Comparison of ENCODE assay signal across 15 mouse cellular contexts in the genomic region with DNA sequence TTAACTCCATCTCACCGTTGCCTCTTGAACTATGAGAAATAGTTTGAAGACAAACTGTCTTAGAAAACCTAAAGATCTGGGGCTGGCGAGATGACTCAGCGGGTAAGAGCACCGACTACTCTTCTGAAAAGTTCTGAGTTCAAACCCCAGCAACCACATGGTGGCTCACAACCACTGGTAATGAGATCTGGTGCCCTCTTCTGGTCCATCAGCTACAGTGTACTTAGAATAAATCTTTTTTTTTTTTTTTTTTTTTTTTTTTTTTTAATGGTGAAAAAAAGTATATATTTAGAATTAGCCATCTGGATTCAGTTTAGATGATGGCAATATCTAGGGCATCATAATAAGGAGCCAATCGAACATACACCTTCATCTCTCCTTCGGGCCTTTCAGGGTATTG.
"Had no signal": no experiment of that assay in that cellular context is flagged by ENCODE, and none has a peak within 500 bp of the region (broad histone marks: within the 10 kb centered on the region; RNA-seq: fewer than 3 reads in every experiment).

No protein-coding gene starts in this region.

- H3K4me2 ChIP-seq: limb, embryonic 15.5 days; liver, embryonic 12.5 days; lung, embryonic 14.5 days; neural tube, embryonic 13.5 days had no signal

- ATAC-seq: liver, embryonic 12.5 days had no signal

- H3K4me3 ChIP-seq: left cerebral cortex, adult 2 months; limb, embryonic 15.5 days; liver, embryonic 12.5 days; midbrain, embryonic 10.5 days; neural tube, embryonic 13.5 days had no signal

- H3K4me1 ChIP-seq: limb, embryonic 15.5 days; liver, embryonic 12.5 days; midbrain, embryonic 10.5 days; neural tube, embryonic 13.5 days had no signal

- DNase-seq: kidney, adult 11 months; kidney, adult 9 months; kidney, postnatal 36 days; lung, embryonic 14.5 days; lung, postnatal 10 days; lung, postnatal 4 days; midbrain, embryonic 14.5 days; right cerebral cortex, postnatal 25 days; thymus, postnatal 14 days had no signal

- H3K36me3 ChIP-seq: limb, embryonic 15.5 days; liver, embryonic 12.5 days; midbrain, embryonic 10.5 days; neural tube, embryonic 13.5 days had no signal

- H3K9me3 ChIP-seq: limb, embryonic 15.5 days; liver, embryonic 12.5 days; midbrain, embryonic 10.5 days; neural tube, embryonic 13.5 days had no signal

- H3K27ac ChIP-seq: kidney, postnatal 0 days; left cerebral cortex, adult 2 months; limb, embryonic 15.5 days; liver, embryonic 12.5 days; midbrain, embryonic 10.5 days; neural tube, embryonic 13.5 days had no signal

- H3K9ac ChIP-seq: limb, embryonic 15.5 days; liver, embryonic 12.5 days; lung, embryonic 14.5 days; neural tube, embryonic 13.5 days had no signal

- H3K27me3 ChIP-seq: limb, embryonic 15.5 days; liver, embryonic 12.5 days; neural tube, embryonic 13.5 days had no signal
